Mouse (Mus musculus): ENCODE data around the gene Zfp503.

Gene Zfp503

GRCm38 (mm10) chr14:21968978-21969377 lies 20.4 kb downstream of the Zfp503 start:
- no peak for DNase-seq (ENCODE audit: low read depth, low spot score)

- DNase-seq (ENCODE audit: low read depth, low spot score): no peak
These were observed 21.9 kb downstream of the Zfp503 start for GRCm38 (mm10) chr14:21967375-21968010.

GRCm38 (mm10) chr14:21966276-21966675 lies 23.1 kb downstream of the Zfp503 start:
- no peak for DNase-seq (ENCODE audit: low read depth, low spot score)

GRCm38 (mm10) chr14:21962381-21963050 lies 26.9 kb downstream of the Zfp503 start:
- no peak for DNase-seq (ENCODE audit: low read depth, low spot score)

- DNase-seq (ENCODE audit: low read depth, low spot score): no peak
These were observed 30.2 kb downstream of the Zfp503 start for GRCm38 (mm10) chr14:21959243-21959642.

- DNase-seq (ENCODE audit: low read depth, low spot score): no peak
These were observed 30.8 kb downstream of the Zfp503 start for GRCm38 (mm10) chr14:21958643-21959042.

- DNase-seq (ENCODE audit: low read depth, low spot score): no peak
These were observed 36.9 kb downstream of the Zfp503 start for GRCm38 (mm10) chr14:21952541-21952940.

- DNase-seq (ENCODE audit: low read depth, low spot score): no peak
These were observed 37.4 kb downstream of the Zfp503 start for GRCm38 (mm10) chr14:21951896-21952523.

GRCm38 (mm10) chr14:21944946-21945345 lies 44.5 kb downstream of the Zfp503 start:
- DNase-seq (ENCODE audit: low read depth, low spot score): no peak

GRCm38 (mm10) chr14:21941581-21941980 lies 47.8 kb downstream of the Zfp503 start:
- DNase-seq (ENCODE audit: low read depth, low spot score): no peak

GRCm38 (mm10) chr14:21937116-21937515 lies 52.3 kb downstream of the Zfp503 start:
- DNase-seq (ENCODE audit: low read depth, low spot score): no peak

GRCm38 (mm10) chr14:21936102-21936630 lies 53.2 kb downstream of the Zfp503 start:
- DNase-seq (ENCODE audit: low read depth, low spot score): no peak
